Mouse (Mus musculus) heart, postnatal 14 days (tissue): ENCODE results near the gene Bdh1. TPM values are rescaled to one million over a fixed set of nuclear protein-coding genes. Genes with fewer than 3 reads are reported as not detected.
A peak's percentile ranks its signal among the peaks of the same experiment; 100 is the strongest.

Source experiments
- DNase-seq, 2 experiments: peaks; one replicate each; pipeline ENCODE4 v3.0.0; 2021 to 2022
- intact Hi-C: fragments of 180-260 bp; cut with DNase I; formaldehyde crosslinking; loops from one replicate; pipeline ENCODE4 v1.15.1; 2025
- total RNA-seq, 2 experiments: library from RNA; stranded (reverse); gene quantifications; 2 replicates each; pipeline ENCODE4 v1.2.3; 2021

Bdh1 gene
- total RNA-seq, 2 experiments from 2014 or later, result 0.41 to 2.6 TPM

GRCm38 (mm10) chr16:31426496-31427126 lies 4.5 kb downstream of the Bdh1 start:
- intact Hi-C loops, result no loop called here
- no peak for DNase-seq

- intact Hi-C loops, result no loop called here
- DNase-seq, result no peak
These were observed 6.2 kb downstream of the Bdh1 start for GRCm38 (mm10) chr16:31428335-31428674.

GRCm38 (mm10) chr16:31428675-31429470 lies 6.8 kb downstream of the Bdh1 start:
- intact Hi-C loops, result no loop called here
- DNase-seq, result peak; percentile 14 to 23

GRCm38 (mm10) chr16:31429471-31430155 lies 7.5 kb downstream of the Bdh1 start:
- intact Hi-C loops, result no loop called here
- DNase-seq, result peak; percentile 86 to 90

- DNase-seq, result no peak
- intact Hi-C loops, result no loop called here
These were observed 11.5 kb downstream of the Bdh1 start for GRCm38 (mm10) chr16:31433466-31434110.

- no peak for DNase-seq
- intact Hi-C loops, result no loop called here
These were observed 13.1 kb downstream of the Bdh1 start for GRCm38 (mm10) chr16:31435146-31435545.

- no peak for DNase-seq
- intact Hi-C loops, result no loop called here
These were observed 14.0 kb downstream of the Bdh1 start for GRCm38 (mm10) chr16:31436085-31436484.

- no peak for DNase-seq
- intact Hi-C loops, result no loop called here
These were observed 15.3 kb downstream of the Bdh1 start for GRCm38 (mm10) chr16:31437358-31437757.

- intact Hi-C loops, result no loop called here
- no peak for DNase-seq
These were observed 17.4 kb downstream of the Bdh1 start for GRCm38 (mm10) chr16:31439529-31439928.

GRCm38 (mm10) chr16:31440046-31440445 lies 18.0 kb downstream of the Bdh1 start:
- no peak for DNase-seq
- intact Hi-C loops, result no loop called here

GRCm38 (mm10) chr16:31444521-31444920 lies 22.4 kb downstream of the Bdh1 start:
- intact Hi-C loops, result no loop called here
- no peak for DNase-seq

GRCm38 (mm10) chr16:31446067-31446853 lies 24.2 kb downstream of the Bdh1 start:
- DNase-seq, result no peak

GRCm38 (mm10) chr16:31449973-31450372 lies 27.9 kb downstream of the Bdh1 start:
- intact Hi-C loops, result no loop called here
- no peak for DNase-seq

More at GRCm38 (mm10) chr16:31446067-31446853, 24.2 kb downstream of the Bdh1 start:
- intact Hi-C loops, result no loop called here

GRCm38 (mm10) chr16:31451235-31451634 lies 29.2 kb downstream of the Bdh1 start:
- no peak for DNase-seq
- intact Hi-C loops, result no loop called here

- no peak for DNase-seq
- intact Hi-C loops, result no loop called here
These were observed 30.4 kb downstream of the Bdh1 start for GRCm38 (mm10) chr16:31452467-31452866.

- intact Hi-C loops, result no loop called here
- DNase-seq, result no peak
These were observed 31.9 kb downstream of the Bdh1 start for GRCm38 (mm10) chr16:31454013-31454412.

GRCm38 (mm10) chr16:31455276-31456045 lies 33.4 kb downstream of the Bdh1 start:
- no peak for DNase-seq
- intact Hi-C loops, result no loop called here

GRCm38 (mm10) chr16:31458229-31458918 lies 36.3 kb downstream of the Bdh1 start:
- intact Hi-C loops, result loop anchor here (1.0 to 2.0 kb wide), 3 partner anchors 246 to 460 kb away; no protein-coding TSS in a partner anchor
- peak; percentile 76 to 85 for DNase-seq
